Mouse (Mus musculus) olfactory bulb, adult 2 months (tissue): ENCODE results near the gene Psmd7. TPM values are rescaled to one million over a fixed set of nuclear protein-coding genes. Genes with fewer than 3 reads are reported as not detected.

Experiments
- H3K27ac ChIP-seq: fragments of 200-500 bp; 2 replicates; pipeline ENCODE4 v1.5.1; 2012; ENCODE audit warnings: low read depth, low read length; ENCODE audit not compliant: insufficient read depth
- H3K4me1 ChIP-seq: fragments of 200-500 bp; 2 replicates; pipeline ENCODE4 v1.6.1; 2012; ENCODE audit warnings: low read length; ENCODE audit not compliant: control insufficient read depth, insufficient read depth
- H3K4me3 ChIP-seq: fragments of 200-500 bp; 2 replicates; pipeline ENCODE4 v1.5.1; 2012; ENCODE audit warnings: mild to moderate bottlenecking, low read depth, low read length, moderate library complexity; ENCODE audit not compliant: insufficient read depth
- CTCF ChIP-seq: fragments of 200-500 bp; IDR thresholded peaks from 2 replicates; pipeline ENCODE4 v1.5.1; 2012; ENCODE audit warnings: low read depth, mild to moderate bottlenecking, low read length, moderate library complexity; ENCODE audit not compliant: insufficient read depth
- POLR2A ChIP-seq: fragments of 200-500 bp; IDR thresholded peaks from 2 replicates; pipeline ENCODE4 v1.6.1; 2012; ENCODE audit warnings: mild to moderate bottlenecking, low read depth, low read length, moderate library complexity; ENCODE audit not compliant: insufficient read depth
- WGBS: fragments of 180-500 bp; shearing (Covaris S2); methylation state at CpG from one replicate; pipeline ENCODE4 v1.1.7; 2018; 5-methylcytosine and 5-hydroxymethylcytosine counted together
- polyA plus RNA-seq: library from polyadenylated mRNA; stranded (reverse); fragments of >200 nt; gene quantifications from 2 replicates; pipeline ENCODE4 v1.2.4, GENCODE M21; 2012; ENCODE audit warnings: low replicate concordance; ENCODE audit not compliant: missing spikeins, insufficient read depth, insufficient read length

Psmd7 gene
- polyA plus RNA-seq, 1 experiment: not detected

DNA sequence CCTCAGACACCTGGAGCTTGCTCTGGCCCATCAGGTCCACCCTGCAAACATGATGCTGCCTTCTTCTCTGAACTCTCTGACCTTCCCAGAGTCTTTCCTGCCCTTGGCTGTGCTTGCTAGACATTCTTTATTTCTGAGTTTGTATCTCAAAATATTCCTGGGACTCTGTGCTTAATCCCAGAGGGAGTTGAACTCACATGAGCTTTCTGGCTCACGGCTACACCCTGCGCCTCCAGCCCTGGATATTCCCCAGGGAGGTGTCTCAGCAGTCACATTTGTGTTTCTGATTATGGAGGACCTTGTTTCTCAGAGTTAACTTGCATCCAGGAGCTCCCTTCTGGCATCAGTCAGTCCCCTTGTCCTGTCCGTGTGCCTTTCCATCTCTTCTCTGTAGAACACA lies 46.1 kb downstream of the Psmd7 start:
- TF ChIP-seq CTCF (no peak), POLR2A (no peak)
- no peak overlapping the region for H3K4me3 ChIP-seq
- H3K4me1 ChIP-seq: peaks cover 15% of the 10 kb centered on the region
- WGBS: 92% methylated on average over 3 of the region's 3 CpGs
- no peak overlapping the region for H3K27ac ChIP-seq

DNA sequence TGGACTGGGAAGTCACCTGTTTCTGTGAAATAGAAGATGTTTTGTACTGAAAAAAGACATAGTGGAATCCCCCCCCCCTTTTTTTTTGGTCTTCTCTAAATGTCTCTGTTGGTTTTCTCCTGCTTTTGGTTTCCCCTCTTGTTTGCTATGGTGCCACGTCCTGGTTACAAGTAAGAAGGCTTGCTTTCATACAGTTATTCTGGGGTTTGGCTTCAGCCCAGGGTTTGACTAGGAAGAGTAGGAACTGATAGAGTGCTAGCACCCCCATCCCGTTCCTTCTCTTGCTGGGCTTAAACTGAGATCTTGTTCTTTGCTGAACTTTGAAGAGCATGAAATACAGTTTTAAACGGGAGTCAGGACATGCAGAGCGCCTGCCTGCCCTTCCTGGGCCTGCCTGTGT lies 46.9 kb downstream of the Psmd7 start:
- 59% methylated on average over 4 of the region's 4 CpGs for WGBS
- TF ChIP-seq CTCF (no peak), POLR2A (no peak)

DNA sequence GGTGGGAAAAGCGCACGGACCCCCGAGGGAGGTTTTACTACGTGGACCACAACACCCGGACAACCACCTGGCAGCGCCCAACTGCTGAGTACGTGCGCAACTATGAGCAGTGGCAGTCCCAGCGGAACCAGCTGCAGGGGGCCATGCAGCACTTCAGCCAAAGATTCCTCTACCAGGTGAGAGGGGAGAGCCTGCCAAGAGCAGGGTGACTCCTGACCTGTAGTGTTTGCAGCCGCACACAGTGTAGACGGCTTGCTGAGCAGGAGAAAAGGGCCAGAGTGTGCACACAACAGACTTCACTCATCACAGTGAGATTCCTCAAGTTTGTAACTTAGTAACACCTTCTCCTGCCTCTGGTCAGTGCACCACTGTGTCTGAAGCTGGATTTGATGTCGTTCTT lies 47.6 kb downstream of the Psmd7 start:
- TF ChIP-seq CTCF: no peak
- no peak for TF ChIP-seq POLR2A
- H3K4me1 ChIP-seq: peaks cover 7% of the 10 kb centered on the region
- 86% methylated on average over 12 of the region's 12 CpGs for WGBS
- H3K4me3 ChIP-seq: no peak overlapping the region
- no peak overlapping the region for H3K27ac ChIP-seq

More for the DNA sequence above, 46.9 kb downstream of the Psmd7 start:
- Histone ChIP-seq H3K4me3 (no peak overlapping the region), H3K4me1 (peaks cover 8% of the 10 kb centered on the region), H3K27ac (no peak overlapping the region)

DNA sequence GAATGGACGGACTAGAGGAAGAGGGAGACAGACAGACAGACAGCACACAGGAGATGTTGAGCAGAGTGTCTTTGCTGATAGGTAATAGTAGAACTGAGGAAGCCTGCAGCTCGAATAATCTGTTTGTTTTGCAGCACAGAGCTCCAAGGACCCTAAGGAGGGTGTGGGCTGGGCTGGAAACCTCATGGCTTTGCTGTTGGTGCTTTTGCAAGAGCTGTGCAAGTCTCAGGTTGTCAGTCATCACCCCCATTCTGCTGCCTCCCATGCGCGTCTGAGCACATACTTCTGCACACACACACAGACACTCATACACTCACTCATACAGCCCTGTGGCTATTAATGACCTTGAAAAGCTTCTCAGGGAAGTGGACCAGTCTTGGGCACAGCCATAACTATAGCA lies 50.8 kb downstream of the Psmd7 start:
- no peak overlapping the region for H3K27ac ChIP-seq
- no peak overlapping the region for H3K4me3 ChIP-seq
- H3K4me1 ChIP-seq: no peaks in the 10 kb centered on the region
- TF ChIP-seq CTCF (no peak), POLR2A (no peak)
- WGBS: 84% methylated on average over 4 of the region's 4 CpGs

Other genes starting within 250 kb of the Psmd7 start
- gene Nqo1, start 185.3 kb downstream of the Psmd7 start, polyA plus RNA-seq: not detected in 2 replicates
- not detected in 2 replicates for gene Nob1, start 163.4 kb downstream of the Psmd7 start, polyA plus RNA-seq
- gene Wwp2, start 152.1 kb downstream of the Psmd7 start, polyA plus RNA-seq: 146 TPM in 1 of 2 replicates, not detected in the other